Mouse (Mus musculus): ENCODE measurements around the gene Stim1.
"Not testable (repeated sequence)": the region's sequence is repeated elsewhere in the genome, so short reads cannot be mapped to it uniquely, and the experiment has no call there.

The Stim1 gene

DNA sequence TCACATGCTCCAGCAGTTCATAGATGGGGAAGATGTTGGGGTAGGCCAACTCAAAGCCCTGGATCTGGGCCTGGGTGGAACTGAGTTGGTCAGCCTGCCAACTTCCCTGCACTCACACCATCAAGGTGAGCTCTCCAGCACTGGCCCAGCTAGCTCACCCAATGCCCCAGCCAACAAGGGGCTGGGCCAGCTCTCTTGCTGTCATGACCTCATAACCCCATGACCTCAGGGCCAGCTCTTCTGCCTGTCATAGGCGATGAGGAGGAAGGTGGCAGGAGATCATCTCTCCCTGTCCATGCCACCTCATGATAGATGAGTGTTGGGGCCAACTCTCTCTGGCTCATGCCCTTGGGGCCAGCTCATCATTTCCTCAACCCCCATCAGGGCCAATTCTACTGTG lies 96.2 kb downstream of the Stim1 start:
- DNase-seq (ENCODE audit: low spot score): no peak

- peak; percentile 21 for DNase-seq (ENCODE audit: low spot score)
Observed at GRCm38 (mm10) chr7:102369661-102370060, 102.1 kb downstream of the Stim1 start.

- DNase-seq (ENCODE audit: low spot score): no peak
Observed at GRCm38 (mm10) chr7:102370526-102370925, 102.9 kb downstream of the Stim1 start.

- no peak for DNase-seq (ENCODE audit: low spot score)
Observed at GRCm38 (mm10) chr7:102373382-102374072, 105.9 kb downstream of the Stim1 start.

- DNase-seq (ENCODE audit: low spot score): no peak
Observed at GRCm38 (mm10) chr7:102383221-102383620, 115.6 kb downstream of the Stim1 start.

DNA sequence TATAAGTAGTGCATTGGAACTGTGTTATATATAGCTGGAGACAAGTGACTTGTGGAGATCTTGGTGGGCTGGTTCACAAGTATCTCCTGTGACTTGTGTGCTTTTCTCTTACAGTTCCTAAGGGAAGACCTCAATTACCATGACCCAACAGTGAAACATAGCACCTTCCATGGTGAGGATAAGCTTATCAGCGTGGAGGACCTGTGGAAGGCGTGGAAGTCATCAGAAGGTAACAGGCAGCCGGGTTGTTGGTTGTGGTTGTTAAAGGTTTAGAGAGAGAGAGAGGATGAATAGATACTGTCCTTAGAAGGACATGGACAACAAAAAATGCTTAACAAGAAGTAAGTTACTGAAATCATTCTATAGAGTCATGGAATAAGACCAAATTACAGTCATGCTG lies 118.4 kb downstream of the Stim1 start:
- no peak for DNase-seq (ENCODE audit: low spot score)

DNA sequence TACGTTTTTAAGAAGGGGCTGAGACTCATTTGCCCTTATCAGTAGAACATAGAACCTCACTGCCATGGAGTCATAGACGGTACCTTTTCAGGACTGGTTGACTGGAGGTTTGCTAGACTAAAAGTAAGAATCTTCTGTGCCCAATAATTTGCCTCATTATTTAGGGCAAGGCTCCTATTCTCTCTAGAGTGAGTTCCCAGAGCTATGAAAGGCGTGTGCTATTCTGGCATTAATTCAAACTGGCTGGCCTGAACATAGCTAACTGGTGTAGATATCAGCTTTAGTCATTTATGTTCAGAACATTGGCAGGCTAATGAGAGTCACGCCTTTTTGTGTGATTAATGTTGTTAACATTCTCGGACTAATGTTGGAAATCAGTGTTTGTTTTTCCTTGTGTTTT lies 121.5 kb downstream of the Stim1 start:
- DNase-seq (ENCODE audit: low spot score): peak; percentile 23

DNA sequence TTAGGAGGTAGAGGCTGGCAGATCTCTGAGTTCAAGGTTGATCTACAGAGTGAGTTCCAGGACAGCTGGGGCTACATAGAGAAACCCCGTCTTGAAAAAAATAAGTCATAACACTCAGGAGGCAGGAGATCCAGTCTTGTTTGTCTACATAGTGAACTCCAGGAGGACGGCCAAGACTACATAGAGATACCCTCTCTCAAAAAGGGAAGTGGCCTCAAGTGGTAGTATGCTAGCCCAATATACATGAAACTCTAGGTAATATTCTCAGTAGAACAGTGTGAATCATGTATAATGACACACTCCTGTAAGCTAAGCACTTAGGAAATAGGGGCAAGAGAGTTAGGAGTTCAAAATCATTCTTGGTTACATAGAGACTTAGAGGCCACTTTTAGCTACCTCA lies 126.3 kb downstream of the Stim1 start:
- DNase-seq (ENCODE audit: low spot score): no peak

DNA sequence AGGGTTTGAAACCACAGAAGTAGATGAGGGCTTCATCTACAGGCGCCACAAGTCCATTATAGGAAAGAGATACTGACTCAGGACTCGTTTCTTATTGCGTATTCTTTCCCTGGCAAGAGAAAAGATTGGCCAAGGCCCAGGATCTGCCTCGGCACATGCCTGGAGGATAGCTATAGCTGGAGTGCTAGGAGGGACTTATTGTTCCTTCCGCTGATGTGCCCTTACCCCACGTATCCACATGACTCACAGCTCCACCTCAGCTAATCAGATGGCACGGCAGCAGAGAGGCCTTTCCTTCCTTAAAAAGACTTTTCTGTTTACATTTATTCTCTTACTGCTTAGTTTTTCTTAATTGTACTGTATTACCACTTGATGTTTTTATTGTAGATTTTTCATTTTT lies 128.3 kb downstream of the Stim1 start:
- DNase-seq (ENCODE audit: low spot score): peak; percentile 5

DNA sequence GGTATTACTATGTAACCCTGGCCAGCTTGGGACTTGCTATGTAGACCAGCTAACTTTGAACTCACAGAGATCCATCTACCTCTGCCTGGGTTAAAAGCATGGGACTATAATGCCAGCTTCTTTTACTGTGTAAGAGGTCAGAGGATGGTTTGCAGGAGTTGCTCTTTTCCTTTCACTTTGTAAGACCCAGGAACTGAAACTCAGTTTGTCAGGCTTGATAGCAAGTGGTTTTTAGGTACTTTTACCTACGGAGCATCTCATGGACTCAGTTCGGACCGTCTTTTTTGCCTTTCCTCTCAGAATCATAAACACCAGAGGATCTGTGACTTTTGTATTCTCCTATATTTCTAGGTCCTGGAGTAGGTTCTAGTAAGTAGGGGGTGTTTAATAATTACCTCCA lies 128.7 kb downstream of the Stim1 start:
- DNase-seq (ENCODE audit: low spot score): no peak

DNA sequence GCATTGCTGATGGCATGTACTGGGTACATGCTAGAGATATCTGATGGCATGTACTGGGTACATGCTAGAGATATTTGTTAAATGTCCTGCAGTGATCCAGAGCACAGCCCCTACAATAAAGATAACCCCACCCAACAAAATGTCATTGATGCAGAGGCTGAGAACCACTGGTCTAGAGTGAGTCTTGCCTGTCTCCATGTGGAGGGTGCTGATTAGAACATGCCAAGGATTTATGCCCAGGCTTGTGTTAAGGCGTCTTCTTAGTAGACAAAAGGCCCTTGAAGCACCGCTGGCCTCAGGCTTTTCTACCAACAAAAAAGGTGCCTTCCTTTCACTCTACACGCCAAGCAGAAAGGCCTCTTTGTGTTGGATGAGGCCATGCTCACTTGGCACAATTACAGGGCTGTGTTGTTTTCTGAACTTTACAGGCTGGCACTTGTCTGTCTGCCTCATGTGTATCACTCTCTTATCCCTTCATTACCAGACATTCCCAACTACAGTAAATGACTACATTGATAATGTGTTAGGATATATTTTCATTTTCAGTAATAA lies 131.7 kb downstream of the Stim1 start:
- DNase-seq (ENCODE audit: low spot score): no peak

DNA sequence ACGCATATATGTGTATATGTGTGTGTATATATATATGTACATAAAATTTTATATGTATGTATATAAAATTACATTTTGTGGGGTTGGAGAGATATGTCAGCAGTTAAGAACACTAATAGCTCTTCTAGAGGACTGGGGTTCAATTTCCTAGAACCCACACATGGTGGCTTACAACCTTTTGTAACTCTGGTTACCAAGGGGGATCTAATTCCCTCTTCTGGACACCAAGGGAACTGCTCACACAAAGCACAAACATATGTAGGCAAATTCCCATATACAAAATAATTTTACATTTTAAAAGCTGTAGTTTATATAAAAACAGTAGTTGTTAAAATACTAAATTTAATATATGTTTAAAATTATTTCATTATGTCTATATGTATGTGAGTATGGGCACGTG lies 136.5 kb downstream of the Stim1 start:
- DNase-seq (ENCODE audit: low spot score): no peak

- no peak for DNase-seq (ENCODE audit: low spot score)
Observed at GRCm38 (mm10) chr7:102407440-102407839, 139.8 kb downstream of the Stim1 start.

GRCm38 (mm10) chr7:102415272-102415671 lies 147.7 kb downstream of the Stim1 start:
- not testable (repeated sequence) for DNase-seq (ENCODE audit: low spot score)

DNA sequence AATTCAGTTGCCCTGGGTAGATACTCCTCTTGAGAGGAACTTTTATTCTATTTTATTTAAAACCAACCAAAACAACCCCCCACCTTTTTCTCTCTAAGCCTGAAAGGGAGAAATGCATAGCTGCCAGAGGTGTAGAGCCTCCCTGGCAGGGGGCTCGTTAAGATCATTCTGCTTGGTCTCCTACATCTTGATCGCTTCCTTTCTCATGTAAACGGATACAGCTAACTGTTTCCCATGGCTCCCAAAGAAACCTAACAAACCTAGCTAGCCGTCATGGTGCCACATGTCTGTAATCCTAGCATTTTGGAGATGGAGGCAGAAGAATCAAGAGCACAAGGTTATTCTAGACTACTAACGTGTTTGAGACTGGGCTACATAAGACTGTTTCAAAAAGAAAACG lies 148.2 kb downstream of the Stim1 start:
- DNase-seq (ENCODE audit: low spot score): no peak

DNA sequence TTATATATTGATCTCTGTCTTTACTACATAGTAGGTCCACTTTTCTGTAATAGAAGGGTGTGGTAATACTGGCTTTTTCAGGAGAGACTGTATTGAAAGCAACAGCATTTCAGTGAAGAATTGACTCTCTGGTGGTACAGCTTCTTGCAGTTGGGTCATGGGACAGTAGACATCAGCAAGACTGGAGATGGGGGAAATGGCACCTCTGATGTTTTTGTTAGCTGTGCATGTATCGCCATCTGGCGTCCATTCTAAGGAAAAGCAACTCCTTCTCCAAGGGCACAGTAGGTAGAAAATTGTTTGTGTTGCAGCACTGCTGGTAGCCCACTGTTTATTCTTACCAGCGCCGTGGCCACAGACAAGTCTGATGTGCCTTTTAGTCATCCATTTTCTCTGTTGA lies 149.8 kb downstream of the Stim1 start:
- DNase-seq (ENCODE audit: low spot score): peak; percentile 61

DNA sequence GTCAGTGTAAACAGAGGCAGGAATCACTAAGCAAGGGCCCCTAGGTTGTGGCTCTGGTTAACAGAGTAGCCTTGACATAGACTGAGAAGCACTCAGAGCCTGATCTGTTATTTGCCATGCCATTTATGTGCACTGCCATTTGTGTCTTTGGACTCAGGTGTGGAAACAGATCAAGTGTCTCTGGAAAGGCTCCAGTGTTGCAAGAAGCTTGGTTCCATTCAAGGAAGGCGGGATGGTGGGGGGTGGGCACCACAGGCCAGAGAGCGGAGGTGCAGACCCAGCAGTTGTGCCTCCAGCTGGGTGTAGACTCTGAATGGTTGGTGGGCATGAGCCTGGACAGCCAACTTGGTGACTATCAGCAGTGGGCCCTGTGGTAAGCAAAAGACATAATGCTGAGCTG lies 154.4 kb downstream of the Stim1 start:
- no peak for DNase-seq (ENCODE audit: low spot score)

GRCm38 (mm10) chr7:102425933-102426685 lies 158.5 kb downstream of the Stim1 start:
- no peak for DNase-seq (ENCODE audit: low spot score)

GRCm38 (mm10) chr7:102434344-102434743 lies 166.7 kb downstream of the Stim1 start:
- DNase-seq (ENCODE audit: low spot score): no peak

- DNase-seq (ENCODE audit: low spot score): no peak
Observed at GRCm38 (mm10) chr7:102440822-102441656, 173.4 kb downstream of the Stim1 start.

DNA sequence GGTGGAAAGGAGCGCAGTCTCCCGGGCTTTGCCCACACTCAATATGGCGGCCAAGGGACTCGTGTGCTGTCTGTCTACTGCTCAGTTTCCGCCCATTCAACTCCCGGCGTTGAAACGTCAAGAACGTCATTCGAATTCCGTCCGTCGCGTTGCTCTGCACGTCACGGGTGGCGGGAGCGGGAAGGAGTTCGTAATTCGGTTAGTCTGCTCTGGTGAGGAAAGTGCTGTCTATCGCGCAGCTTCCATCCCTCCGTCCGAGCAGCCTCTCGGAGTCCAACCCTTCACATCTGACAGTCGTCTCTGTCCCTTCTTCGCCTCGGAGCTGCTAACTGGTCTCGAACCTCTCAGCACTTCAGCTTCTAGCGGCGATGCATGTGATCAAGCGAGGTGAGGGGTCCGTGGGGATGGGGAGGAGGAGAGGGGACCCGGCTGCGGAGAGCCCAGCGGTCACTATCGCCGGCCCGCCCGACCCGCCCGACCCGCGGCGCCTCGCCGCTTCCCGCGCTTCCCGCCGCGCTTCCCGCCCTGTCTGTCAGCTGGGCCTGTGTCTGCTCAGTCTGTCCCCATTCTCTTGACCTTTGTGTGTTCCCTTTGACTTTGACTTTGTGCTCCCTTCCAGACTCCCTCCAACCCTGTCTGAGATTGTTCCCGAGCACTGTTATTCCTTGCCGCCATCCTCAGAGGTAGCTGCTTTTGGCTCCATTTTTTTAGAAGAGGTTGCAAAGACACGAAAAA lies 174.2 kb downstream of the Stim1 start, which contains the start of gene Rrm1:
Gene Rrm1, plus strand, starts transcription at position 39 of the 735 bp plus-strand sequence.
- peak; percentile 97 for DNase-seq (ENCODE audit: low spot score)

DNA sequence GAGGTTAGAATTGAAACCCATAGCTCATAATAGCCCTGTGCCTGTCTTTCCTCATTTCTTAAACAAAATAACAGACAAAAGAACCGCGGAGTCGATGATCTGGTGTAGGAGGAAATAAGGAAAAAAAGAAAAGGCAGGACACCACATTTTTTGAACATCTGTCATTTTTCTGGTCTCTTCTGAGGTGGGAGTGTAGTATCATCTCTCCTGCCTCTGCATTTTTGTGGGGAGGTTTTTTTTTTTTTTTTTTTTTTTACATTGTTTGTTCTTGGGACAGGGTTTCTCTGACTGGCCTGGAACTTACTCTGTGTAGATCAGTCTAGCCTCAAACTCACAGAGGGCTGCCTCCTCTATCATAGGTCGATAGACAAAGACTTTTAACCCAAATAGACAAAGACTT lies 174.8 kb downstream of the Stim1 start:
- DNase-seq (ENCODE audit: low spot score): no peak
